In the genomic region with DNA sequence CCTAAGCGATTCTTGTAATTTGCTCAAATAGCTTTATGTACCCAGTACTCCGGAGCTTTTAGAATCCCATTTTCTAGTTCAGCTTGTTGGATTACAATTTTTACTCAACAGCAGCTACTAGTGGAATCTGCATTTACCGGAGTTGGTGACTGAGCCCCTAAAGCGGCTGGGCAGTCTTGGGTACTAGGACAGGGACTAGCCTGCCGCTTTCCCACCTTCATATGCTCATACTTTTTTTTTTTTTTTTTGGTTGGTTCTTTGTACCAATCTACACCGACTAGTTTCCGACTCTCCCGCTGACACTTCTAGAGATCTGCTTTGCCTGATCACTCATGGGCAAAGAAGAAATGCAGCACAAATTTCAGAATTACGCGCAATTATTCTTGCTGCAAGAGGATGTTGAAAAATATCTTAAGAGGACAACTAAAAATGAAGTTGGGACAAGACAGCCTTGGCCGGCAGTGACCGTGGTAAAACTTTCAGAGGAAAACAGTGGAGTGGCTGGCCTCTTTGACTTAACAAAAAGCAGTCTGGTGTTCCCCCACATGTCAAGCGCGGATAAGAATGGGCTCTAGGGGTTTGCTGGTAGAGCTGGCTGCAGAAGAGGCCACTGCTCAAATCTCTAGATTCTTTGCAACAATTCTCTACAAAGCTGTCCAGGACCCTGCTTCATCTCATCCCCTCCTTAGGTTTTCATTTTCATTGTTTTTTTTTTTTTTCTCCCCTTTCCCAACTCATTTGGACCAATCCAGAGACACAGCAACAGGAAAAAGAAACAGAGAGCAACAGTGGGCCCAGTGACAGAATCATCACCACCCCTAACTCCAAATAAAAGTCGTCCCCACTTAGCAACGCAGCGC, we compare ENCODE assay signal across 8 mouse cellular contexts. TPM values are rescaled to one million over a fixed set of nuclear protein-coding genes. Genes with fewer than 3 reads are reported as not detected.
DNase-seq lines count a peak whose midpoint lies in the region; ATAC-seq lines count a peak whose summit lies in the region.

No protein-coding gene starts in this region.

- WGBS in kidney, embryonic 14.5 days: 24% methylated on average over 17 of the region's 17 CpGs
- WGBS in embryonic facial prominence, embryonic 12.5 days: 12% methylated on average over 17 of the region's 17 CpGs
- 26% methylated on average over 17 of the region's 17 CpGs for WGBS in midbrain, embryonic 16.5 days

- H3K4me2 ChIP-seq in kidney, embryonic 14.5 days (replicated peaks; ENCODE audit: low read depth, low read length): peak overlapping the region; percentile 60
- peak overlapping the region; percentile 80 for H3K4me2 ChIP-seq in embryonic facial prominence, embryonic 12.5 days (replicated peaks)
- peak overlapping the region; percentile 44 for H3K4me2 ChIP-seq in midbrain, embryonic 16.5 days (ENCODE audit: low read length)

- peak overlapping the region; percentile 73 for H3K4me3 ChIP-seq in kidney, embryonic 14.5 days (ENCODE audit: low read length)
- H3K4me3 ChIP-seq in embryonic facial prominence, embryonic 12.5 days: peak overlapping the region; percentile 26; the same call in 1 of the 2 replicates
- no peak overlapping the region for H3K4me3 ChIP-seq in midbrain, embryonic 16.5 days (ENCODE audit: low read depth, low read length)

- H3K27ac ChIP-seq in kidney, embryonic 14.5 days (ENCODE audit: low read depth, low read length): peak overlapping the region; percentile 60; the same call in 1 of the 2 replicates
- H3K27ac ChIP-seq in embryonic facial prominence, embryonic 12.5 days: peak overlapping the region; percentile 60; the same call in 1 of the 2 replicates
- 0 out of 2 replicates have a peak overlapping the region, but pooled peaks have one; percentile 20 for H3K27ac ChIP-seq in midbrain, embryonic 16.5 days (ENCODE audit: low read length)

- H3K9ac ChIP-seq in kidney, embryonic 14.5 days (ENCODE audit: low read depth, low read length): peak overlapping the region; percentile 65
- peak overlapping the region; percentile 49 for H3K9ac ChIP-seq in embryonic facial prominence, embryonic 12.5 days
- peak overlapping the region; percentile 7; the same call in 1 of the 2 replicates for H3K9ac ChIP-seq in midbrain, embryonic 16.5 days (ENCODE audit: low read depth, low read length)

- intact Hi-C loops in heart, postnatal 36 days (cut with DNase I): loop anchor here (2.0 kb wide), 1 partner anchor 53 kb away; no protein-coding TSS in a partner anchor

- no peaks in the 10 kb centered on the region for H3K27me3 ChIP-seq in kidney, embryonic 14.5 days (ENCODE audit: control insufficient read depth, insufficient read depth, low read length)
- peaks cover 27% of the 10 kb centered on the region for H3K27me3 ChIP-seq in embryonic facial prominence, embryonic 12.5 days
- H3K27me3 ChIP-seq in midbrain, embryonic 16.5 days (ENCODE audit: control insufficient read depth, insufficient read depth, low read depth, low read length): peaks cover 18% of the 10 kb centered on the region

- peaks cover 27% of the 10 kb centered on the region; the same call in 1 of the 2 replicates for H3K4me1 ChIP-seq in kidney, embryonic 14.5 days (ENCODE audit: control insufficient read depth, insufficient read depth, low read length)
- peaks cover 17% of the 10 kb centered on the region for H3K4me1 ChIP-seq in embryonic facial prominence, embryonic 12.5 days
- H3K4me1 ChIP-seq in midbrain, embryonic 16.5 days (ENCODE audit: control insufficient read depth, insufficient read depth, low read length): peaks cover 13% of the 10 kb centered on the region; the same call in 1 of the 2 replicates

- no peak for ATAC-seq in kidney, embryonic 14.5 days (ENCODE audit: low FRiP score, low TSS enrichment)
- no peak for ATAC-seq in embryonic facial prominence, embryonic 12.5 days (ENCODE audit: insufficient number of reproducible peaks, insufficient read depth, low FRiP score, low TSS enrichment)
- no peak for ATAC-seq in midbrain, embryonic 16.5 days

- H3K9me3 ChIP-seq in kidney, embryonic 14.5 days (ENCODE audit: control insufficient read depth, low read length): no peaks in the 10 kb centered on the region
- no peaks in the 10 kb centered on the region for H3K9me3 ChIP-seq in embryonic facial prominence, embryonic 12.5 days
- no peaks in the 10 kb centered on the region for H3K9me3 ChIP-seq in midbrain, embryonic 16.5 days (replicated peaks; ENCODE audit: control insufficient read depth, low read length, poor library complexity, severe bottlenecking)

- peaks cover 15% of the 10 kb centered on the region; the same call in 1 of the 2 replicates for H3K36me3 ChIP-seq in kidney, embryonic 14.5 days (ENCODE audit: control insufficient read depth, insufficient read depth, low read length)
- no peaks in the 10 kb centered on the region; the same call in 1 of the 2 replicates for H3K36me3 ChIP-seq in embryonic facial prominence, embryonic 12.5 days
- H3K36me3 ChIP-seq in midbrain, embryonic 16.5 days (ENCODE audit: control insufficient read depth, insufficient read depth, low read length): no peaks in the 10 kb centered on the region

- DNase-seq in kidney, postnatal 36 days: no peak
- DNase-seq in heart, postnatal 36 days: peak; percentile 21 to 46
- DNase-seq in T-cell, adult 2 months (ENCODE audit: low spot score): no peak
- no peak for DNase-seq in layer of hippocampus, adult 8-10 months (ENCODE audit: low spot score in 2 of 2)
- DNase-seq in cerebellum, adult 18-20 months: no peak

RNA-seq across cellular contexts. Expression of a gene that starts 9.0 kb away (rescaled TPM):
- 54.6 and 109 TPM in 2 replicates for polyA plus RNA-seq in kidney, embryonic 14.5 days (2014; fragmentation: Nextera tagmentation; extraction: Ambion mirVana)
- 108 and 113 TPM in 2 replicates for polyA plus RNA-seq in embryonic facial prominence, embryonic 12.5 days (2016; fragmentation: Nextera tagmentation; extraction: Ambion mirVana)
- 10 to 100 TPM; 22.4 to 31.4 TPM for total RNA-seq in heart, postnatal 36 days (2021)
- 34.6 and 35.5 TPM in 2 replicates for polyA plus RNA-seq in midbrain, embryonic 16.5 days (2015; fragmentation: Nextera tagmentation; extraction: Ambion mirVana)
- 1 to 10 TPM; 2.2 to 3.0 (median 2.6) TPM for total RNA-seq in layer of hippocampus, adult 8-10 months (2022)

Comparison
In these comparisons a context has a peak if more than half of its experiments do, and no peak if none do; other contexts are left out.
1. H3K9ac ChIP-seq: peak in every context shown above with its lines; median percentile 65 in kidney, embryonic 14.5 days; 49 in embryonic facial prominence, embryonic 12.5 days; 7 in midbrain, embryonic 16.5 days.
2. DNase-seq: peak in heart, postnatal 36 days (2 of 2); none in kidney, postnatal 36 days (0 of 2), T-cell, adult 2 months (single experiment), layer of hippocampus, adult 8-10 months (0 of 2) and cerebellum, adult 18-20 months (0 of 2).
3. Peak in every context shown above with its lines, with median percentiles within 50 percentile points of each other: H3K27ac ChIP-seq and H3K4me2 ChIP-seq.